Comparison of ENCODE assay signal across 39 mouse cellular contexts in genomic region chr11:79560536-79560935, GRCm38 (mm10). TPM values are rescaled to one million over a fixed set of nuclear protein-coding genes. Genes with fewer than 3 reads are reported as not detected.
"Had no signal": no experiment of that assay in that cellular context is flagged by ENCODE, and none has a peak within 500 bp of the region (broad histone marks: within the 10 kb centered on the region; RNA-seq: fewer than 3 reads in every experiment).

No protein-coding gene starts in this region.

- DNase-seq: heart, postnatal 10 days; heart, postnatal 14 days; heart, postnatal 4 days; kidney, adult 11 months; kidney, adult 18-20 months; kidney, adult 2 months; kidney, adult 8-10 months; kidney, adult 9 months; kidney, postnatal 10 days; kidney, postnatal 14 days; kidney, postnatal 25 days; kidney, postnatal 36 days; kidney, postnatal 4 days; layer of hippocampus, adult 9-11 months; layer of hippocampus, postnatal 36 days had no signal

- H3K9ac ChIP-seq: heart, embryonic 12.5 days; heart, embryonic 13.5 days; heart, embryonic 15.5 days; hindbrain, embryonic 12.5 days; hindbrain, embryonic 13.5 days; hindbrain, embryonic 14.5 days; hindbrain, embryonic 15.5 days; intestine, embryonic 15.5 days; kidney, embryonic 15.5 days had no signal

- H3K4me1 ChIP-seq: heart, embryonic 10.5 days; heart, embryonic 12.5 days; heart, embryonic 13.5 days; heart, embryonic 15.5 days; hindbrain, embryonic 10.5 days; hindbrain, embryonic 12.5 days; hindbrain, embryonic 13.5 days; hindbrain, embryonic 15.5 days; intestine, embryonic 15.5 days; kidney, embryonic 15.5 days had no signal

- H3K27ac ChIP-seq: heart, embryonic 10.5 days; heart, embryonic 13.5 days; heart, embryonic 15.5 days; hindbrain, embryonic 10.5 days; hindbrain, embryonic 12.5 days; hindbrain, embryonic 13.5 days; hindbrain, embryonic 14.5 days; hindbrain, embryonic 15.5 days; hindbrain, postnatal 0 days; intestine, embryonic 15.5 days; kidney, embryonic 15.5 days; kidney, postnatal 0 days; layer of hippocampus, adult 2 months had no signal

- H3K4me3 ChIP-seq: heart, embryonic 10.5 days; heart, embryonic 12.5 days; heart, embryonic 13.5 days; heart, embryonic 15.5 days; hindbrain, embryonic 10.5 days; hindbrain, embryonic 12.5 days; hindbrain, embryonic 13.5 days; hindbrain, embryonic 15.5 days; intestine, embryonic 15.5 days; kidney, embryonic 15.5 days; layer of hippocampus, adult 2 months had no signal

- ATAC-seq: hindbrain, embryonic 16.5 days; hindbrain, postnatal 0 days; inflammation-experienced regulatory T-cells, adult 6 months; intestine, embryonic 15.5 days; intestine, embryonic 16.5 days; intestine, postnatal 0 days had no signal

- H3K27me3 ChIP-seq: heart, embryonic 12.5 days; heart, embryonic 13.5 days; heart, embryonic 15.5 days; hindbrain, embryonic 12.5 days; hindbrain, embryonic 13.5 days; hindbrain, embryonic 15.5 days; intestine, embryonic 15.5 days; kidney, embryonic 15.5 days had no signal

- H3K4me2 ChIP-seq: heart, embryonic 11.5 days; heart, embryonic 12.5 days; heart, embryonic 13.5 days; heart, embryonic 15.5 days; hindbrain, embryonic 12.5 days; hindbrain, embryonic 13.5 days; hindbrain, embryonic 14.5 days; hindbrain, embryonic 15.5 days; intestine, embryonic 15.5 days; kidney, embryonic 15.5 days had no signal

- H3K9me3 ChIP-seq: heart, embryonic 10.5 days; heart, embryonic 12.5 days; heart, embryonic 13.5 days; heart, embryonic 15.5 days; hindbrain, embryonic 10.5 days; hindbrain, embryonic 12.5 days; hindbrain, embryonic 13.5 days; hindbrain, embryonic 15.5 days; intestine, embryonic 15.5 days; kidney, embryonic 15.5 days had no signal

RNA-seq across cellular contexts. Expression of gene Evi2, which starts 30.1 kb away (rescaled TPM):
- total RNA-seq: layer of hippocampus, adult 18-20 months; layer of hippocampus, adult 2 months had no signal

RNA-seq across cellular contexts. Expression of gene Rab11fip4, which starts 30.5 kb away (rescaled TPM):
- polyA plus RNA-seq: heart, postnatal 0 days had no signal

RNA-seq across cellular contexts. Expression of gene Evi2b, which starts 37.0 kb away (rescaled TPM):
- total RNA-seq: hindbrain, postnatal 0 days had no signal
- polyA plus RNA-seq: heart, embryonic 12.5 days; hindbrain, embryonic 13.5 days; hindbrain, embryonic 14.5 days; hindbrain, embryonic 15.5 days; hindbrain, embryonic 16.5 days had no signal

RNA-seq across cellular contexts. Expression of gene Omg, which starts 56.7 kb away (rescaled TPM):
- total RNA-seq: heart, adult 8-10 months; heart, postnatal 10 days; heart, postnatal 14 days; heart, postnatal 25 days; heart, postnatal 4 days; hematopoietic stem cell, adult 5-6 weeks had no signal
